Mouse (Mus musculus): ENCODE results near the gene Tbx10. TPM values are rescaled to one million over a fixed set of nuclear protein-coding genes. Genes with fewer than 3 reads are reported as not detected.
A peak's percentile ranks its signal among the peaks of the same experiment; 100 is the strongest.

The Tbx10 gene
- total RNA-seq, 2 experiments from 2014 or later: not detected

- DNase-seq (ENCODE audit: low spot score in 2 of 2): no peak
- intact Hi-C loops (cut with DNase I): no loop called here
Observed at GRCm38 (mm10) chr19:3999121-3999730, 6.7 kb downstream of the Tbx10 start.

GRCm38 (mm10) chr19:4000119-4000900, 7.8 kb downstream of the Tbx10 start, which contains the start of the genes Nudt8 and Gm49405:
Gene Nudt8, plus strand, starts transcription at chr19:4000580.
Gene Gm49405, plus strand, starts transcription at chr19:4000626.
- DNase-seq (ENCODE audit: low spot score in 2 of 2): peak; percentile 94 to 97
- intact Hi-C loops (cut with DNase I): no loop called here

GRCm38 (mm10) chr19:4000949-4001525, 8.5 kb downstream of the Tbx10 start:
- no peak for DNase-seq (ENCODE audit: low spot score in 2 of 2)
- intact Hi-C loops (cut with DNase I): no loop called here

DNA sequence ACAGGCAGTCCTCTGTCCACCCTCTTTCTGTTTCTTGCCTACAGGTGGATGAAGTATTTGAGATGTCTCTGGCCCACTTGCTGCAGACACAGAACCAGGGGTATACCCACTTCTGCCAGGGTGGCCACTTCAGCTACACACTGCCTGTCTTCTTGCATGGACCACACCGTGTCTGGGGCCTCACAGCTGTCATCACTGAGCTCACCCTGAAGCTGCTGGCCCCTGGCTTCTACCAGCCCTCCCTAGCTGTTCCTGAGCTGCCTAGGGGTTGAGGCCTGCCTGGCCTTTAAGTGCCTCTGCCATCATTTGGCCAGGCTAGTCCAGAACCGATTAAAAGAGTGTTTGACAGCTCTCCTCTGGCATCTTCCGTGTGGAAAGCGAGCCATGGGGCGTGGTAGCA, 9.2 kb downstream of the Tbx10 start:
- DNase-seq (ENCODE audit: low spot score in 2 of 2): no peak

DNA sequence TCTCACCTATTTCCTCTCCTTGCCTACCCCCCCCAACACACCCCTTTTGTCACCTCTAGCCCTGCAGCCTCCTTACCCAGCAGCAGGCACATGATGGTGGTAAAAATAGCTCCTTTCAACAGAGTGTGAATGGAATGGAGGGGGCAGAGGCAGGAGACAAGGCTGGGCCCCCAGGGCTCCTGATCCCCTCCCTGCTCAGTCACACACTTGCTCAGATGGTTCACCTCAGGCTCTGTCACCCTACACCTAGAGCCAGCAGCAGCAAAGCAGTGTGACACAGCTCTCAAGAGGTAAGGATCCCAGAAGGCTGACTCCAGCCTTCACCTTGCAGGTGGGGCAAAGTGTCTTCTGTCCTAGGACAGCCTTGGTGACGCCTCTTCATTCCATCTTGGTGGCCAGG, 10.6 kb downstream of the Tbx10 start, which contains the start of gene Doc2g:
TSS of gene Doc2g (plus strand) at position 202 of the 400 bp plus-strand sequence.
- intact Hi-C loops (cut with DNase I): no loop called here
- no peak for DNase-seq (ENCODE audit: low spot score in 2 of 2)

More for the DNA sequence above, 9.2 kb downstream of the Tbx10 start:
- intact Hi-C loops (cut with DNase I): no loop called here

GRCm38 (mm10) chr19:4003641-4004040, 11.1 kb downstream of the Tbx10 start:
- no peak for DNase-seq (ENCODE audit: low spot score in 2 of 2)
- intact Hi-C loops (cut with DNase I): no loop called here

DNA sequence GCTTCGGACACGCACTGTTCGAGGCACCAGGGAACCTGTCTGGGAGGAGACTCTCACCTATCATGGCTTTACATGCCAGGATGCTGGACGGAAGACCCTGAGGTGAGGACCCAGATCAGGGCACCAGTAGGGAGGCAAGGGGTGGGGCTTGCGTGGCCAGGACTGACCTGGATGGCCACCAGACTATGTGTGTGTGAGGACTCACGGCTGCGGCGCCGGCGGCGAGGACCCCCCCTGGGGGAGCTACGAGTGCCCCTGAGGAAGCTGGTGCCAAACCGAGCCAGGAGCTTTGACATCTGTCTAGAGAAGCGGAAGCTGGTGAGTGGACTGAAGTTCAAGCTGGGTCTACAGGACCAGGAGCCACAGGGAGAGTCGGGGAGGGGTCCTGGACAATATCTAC, 11.8 kb downstream of the Tbx10 start:
- intact Hi-C loops (cut with DNase I): no loop called here
- no peak for DNase-seq (ENCODE audit: low spot score in 2 of 2)

- intact Hi-C loops (cut with DNase I): no loop called here
- DNase-seq (ENCODE audit: low spot score in 2 of 2): no peak
Observed at GRCm38 (mm10) chr19:4005091-4005490, 12.5 kb downstream of the Tbx10 start.

GRCm38 (mm10) chr19:4005971-4006370, 13.4 kb downstream of the Tbx10 start:
- intact Hi-C loops (cut with DNase I): no loop called here
- no peak for DNase-seq (ENCODE audit: low spot score in 2 of 2)

GRCm38 (mm10) chr19:4011086-4011485, 18.5 kb downstream of the Tbx10 start:
- intact Hi-C loops (cut with DNase I): no loop called here
- DNase-seq (ENCODE audit: low spot score in 2 of 2): no peak

DNA sequence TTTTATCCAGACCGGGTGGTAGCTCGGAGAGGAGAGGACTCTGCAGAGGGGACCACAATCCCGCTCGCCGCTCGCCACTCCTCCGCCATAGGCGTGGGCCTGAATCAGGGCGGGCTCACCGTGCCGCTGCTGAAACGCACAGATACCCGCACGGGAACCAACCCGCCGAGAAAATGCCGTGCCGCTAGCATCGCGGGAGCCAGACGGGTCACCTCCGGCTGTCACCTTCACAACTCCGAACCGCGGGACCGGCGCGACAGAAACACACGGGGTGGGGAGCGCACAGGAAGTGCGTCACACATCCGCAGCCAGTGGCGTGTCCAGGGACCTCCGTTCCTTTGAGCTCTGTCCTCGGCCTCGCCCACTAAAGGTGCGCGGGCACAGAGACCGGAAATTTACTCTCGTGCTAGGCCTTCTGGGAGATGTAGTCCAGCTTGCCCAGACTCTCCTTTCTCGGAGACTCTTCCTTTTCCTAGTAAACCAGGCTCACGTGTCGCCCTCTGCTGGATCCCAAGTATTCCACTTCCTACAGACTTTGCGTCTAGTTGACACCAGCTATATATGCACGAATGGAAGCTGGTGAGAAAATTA, 20.0 kb downstream of the Tbx10 start, which contains the start of gene Ndufv1:
TSS of gene Ndufv1 (minus strand) at position 375 of the 591 bp plus-strand sequence.
- DNase-seq (ENCODE audit: low spot score in 2 of 2): peak; percentile 98 to 99
- intact Hi-C loops (cut with DNase I): loop anchor here (1.0 kb wide), 1 partner anchor 66 kb away; no protein-coding TSS in a partner anchor

DNA sequence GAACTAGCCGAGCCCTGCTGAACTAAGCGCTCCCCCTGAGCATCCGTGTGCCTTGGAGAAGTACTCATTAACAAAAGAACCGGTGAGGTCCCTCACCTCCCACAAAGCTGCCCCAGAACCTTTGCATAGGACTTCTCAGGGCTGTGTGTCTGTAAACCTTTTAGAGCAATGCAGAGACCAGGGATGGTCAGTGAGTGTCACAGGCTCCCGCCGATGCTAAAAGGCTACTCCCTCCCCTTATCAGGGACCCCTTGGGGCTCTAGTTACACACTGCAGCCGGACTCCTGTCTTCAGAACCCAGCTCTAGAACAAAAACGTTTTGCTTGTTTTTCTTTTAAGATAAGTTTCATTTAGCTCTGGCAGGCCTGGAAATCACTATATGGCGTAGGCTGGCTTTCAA, 20.5 kb downstream of the Tbx10 start:
- no peak for DNase-seq (ENCODE audit: low spot score in 2 of 2)
- intact Hi-C loops (cut with DNase I): no loop called here

DNA sequence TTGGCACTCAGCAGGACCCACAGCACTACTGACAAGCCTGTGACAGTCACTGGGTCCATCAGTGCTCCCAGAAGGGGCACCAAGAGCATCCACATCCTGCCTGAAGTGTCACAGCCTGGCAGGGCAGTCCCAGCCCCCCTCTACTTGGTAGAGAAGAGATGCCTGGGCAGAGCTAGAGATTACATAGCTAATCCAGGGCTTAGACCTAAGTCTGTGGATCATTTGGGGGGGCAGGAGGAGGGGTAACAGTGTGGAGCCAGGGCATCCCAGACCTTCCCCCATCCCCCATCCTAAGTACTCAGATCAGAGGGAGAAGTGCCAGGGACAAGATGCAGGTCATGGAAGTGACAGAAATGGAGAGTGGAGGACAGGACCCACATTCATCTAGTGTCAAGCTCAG, 22.2 kb downstream of the Tbx10 start:
- DNase-seq (ENCODE audit: low spot score in 2 of 2): no peak
- intact Hi-C loops (cut with DNase I): loop anchor here (5.0 kb wide), 1 partner anchor 212 kb away; no protein-coding TSS in a partner anchor

DNA sequence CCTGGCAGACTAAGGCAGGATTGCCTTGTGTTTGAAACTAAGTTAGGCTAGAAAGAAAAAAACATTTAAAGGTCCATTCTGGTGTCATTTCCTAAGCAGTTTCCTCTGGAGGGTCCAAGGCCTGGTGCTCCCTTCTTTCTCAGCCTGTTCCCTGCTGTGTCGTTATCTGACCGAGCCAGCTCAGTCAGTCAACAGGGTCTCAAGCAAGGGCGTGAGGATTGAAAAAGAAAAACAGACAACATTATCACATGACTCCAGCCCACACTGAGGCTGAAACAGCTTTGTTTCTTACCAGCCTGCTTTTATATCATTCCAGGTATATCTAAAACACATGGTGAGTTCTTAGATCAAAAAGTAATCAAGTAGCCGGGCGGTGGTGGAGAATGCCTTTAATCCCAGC, 23.1 kb downstream of the Tbx10 start:
- intact Hi-C loops (cut with DNase I): loop anchor here (5.0 kb wide), 1 partner anchor 212 kb away; no protein-coding TSS in a partner anchor
- no peak for DNase-seq (ENCODE audit: low spot score in 2 of 2)

DNA sequence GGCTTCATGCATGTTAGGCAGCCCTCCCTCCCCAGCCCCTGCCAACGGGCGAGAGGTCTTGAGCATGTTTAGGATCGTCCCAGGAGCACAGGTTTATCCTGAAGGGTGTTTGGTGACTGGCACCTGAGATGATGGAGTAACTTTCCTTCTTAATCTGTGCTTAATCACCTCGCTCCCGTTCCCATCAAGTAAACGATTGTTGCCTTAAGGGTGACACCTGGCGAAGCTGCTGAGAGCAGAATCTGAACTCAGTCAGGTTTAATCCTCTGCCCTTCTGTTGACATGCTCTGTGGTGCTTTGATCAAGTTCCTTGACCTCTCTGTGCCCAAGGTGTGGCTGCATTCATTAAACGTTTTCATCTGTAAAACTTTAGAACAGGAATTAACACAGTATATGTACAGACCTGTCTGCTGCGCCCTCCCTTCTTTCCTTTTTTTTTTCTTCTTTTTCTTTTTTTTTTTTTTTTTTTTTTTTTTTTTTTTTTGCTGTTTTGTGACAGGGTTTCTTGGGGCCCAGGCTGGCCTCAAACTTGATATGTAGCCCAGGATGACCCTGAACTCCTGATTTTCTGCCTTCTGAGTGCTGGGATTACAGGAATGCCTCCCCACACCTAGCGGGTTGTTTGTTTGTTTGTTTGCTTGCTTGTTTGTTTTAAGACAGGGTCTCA, 25.5 kb downstream of the Tbx10 start:
- no peak for DNase-seq (ENCODE audit: low spot score in 2 of 2)
- intact Hi-C loops (cut with DNase I): loop anchor here (5.0 kb wide), 1 partner anchor 209 kb away; no protein-coding TSS in a partner anchor

GRCm38 (mm10) chr19:4018743-4019583, 26.4 kb downstream of the Tbx10 start:
- intact Hi-C loops (cut with DNase I): loop anchor here (1.0 to 5.0 kb wide), 2 partner anchors 28 to 208 kb away; no protein-coding TSS in a partner anchor

DNA sequence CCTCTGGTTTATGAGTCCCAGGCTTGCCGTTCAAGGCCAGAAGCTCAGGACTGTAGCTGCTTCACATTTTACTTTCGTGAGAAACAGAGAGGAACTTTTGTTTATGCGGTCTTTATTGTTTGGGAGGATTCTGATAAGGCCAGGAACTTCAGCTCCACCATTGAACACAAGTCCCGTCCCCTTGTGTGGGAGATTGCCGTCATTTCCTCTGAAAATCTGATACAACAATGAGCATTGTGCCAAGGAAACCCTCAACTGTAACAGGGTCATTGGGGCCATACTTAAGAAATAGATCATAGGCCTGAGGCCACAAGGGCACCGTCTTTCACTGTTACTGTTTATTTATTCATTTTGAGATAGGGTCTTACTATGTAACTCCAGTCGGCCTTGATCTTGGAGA, 30.6 kb downstream of the Tbx10 start:
- intact Hi-C loops (cut with DNase I): no loop called here
- no peak for DNase-seq (ENCODE audit: low spot score in 2 of 2)

More at GRCm38 (mm10) chr19:4018743-4019583, 26.4 kb downstream of the Tbx10 start:
- DNase-seq (ENCODE audit: low spot score in 2 of 2): peak; percentile 83 to 87

DNA sequence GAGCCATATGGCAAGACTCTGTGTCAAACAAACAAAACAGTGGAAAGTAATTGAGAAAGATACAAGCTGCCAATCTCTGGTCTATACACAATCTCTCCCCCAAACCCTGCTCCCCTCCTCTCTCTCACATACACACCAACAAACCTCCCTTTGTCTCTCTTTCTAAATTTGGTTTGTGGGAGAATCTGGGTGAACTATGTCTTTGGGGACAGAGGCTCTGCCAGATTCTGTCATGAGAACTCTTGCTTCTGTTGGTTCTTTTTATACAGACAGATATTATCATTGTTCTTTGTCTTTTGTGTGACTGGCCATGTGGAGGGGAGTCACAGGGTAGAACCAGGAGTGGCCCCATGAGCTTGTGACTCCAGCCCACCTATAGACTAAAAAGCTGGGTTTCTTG, 35.0 kb downstream of the Tbx10 start:
- no peak for DNase-seq (ENCODE audit: low spot score in 2 of 2)
- intact Hi-C loops (cut with DNase I): no loop called here

Measured in left cerebral cortex, postnatal 14 days (tissue).